Mouse (Mus musculus): ENCODE measurements around the gene Prkd2. TPM values are rescaled to one million over a fixed set of nuclear protein-coding genes. Genes with fewer than 3 reads are reported as not detected.

Gene Prkd2
- total RNA-seq, 2 experiments from 2014 or later = 23.0 to 23.4 TPM

GRCm38 (mm10) chr7:16869497-16869896 lies 26.8 kb downstream of the Prkd2 start:
- no peak for DNase-seq

GRCm38 (mm10) chr7:16871600-16871999 lies 28.9 kb downstream of the Prkd2 start:
- no peak for DNase-seq

GRCm38 (mm10) chr7:16872478-16872877 lies 29.8 kb downstream of the Prkd2 start:
- DNase-seq = no peak

- DNase-seq = no peak
These were observed 30.7 kb downstream of the Prkd2 start for GRCm38 (mm10) chr7:16873392-16873791.

GRCm38 (mm10) chr7:16874190-16874589 lies 31.5 kb downstream of the Prkd2 start:
- peak; percentile 87 for DNase-seq

GRCm38 (mm10) chr7:16874756-16875309 lies 32.1 kb downstream of the Prkd2 start:
- DNase-seq = peak; percentile 99

- DNase-seq = no peak
These were observed 32.4 kb downstream of the Prkd2 start, which contains the start of gene Dact3 for GRCm38 (mm10) chr7:16875310-16875325. TSS of gene Dact3 (plus strand) at chr7:16875317.

- no peak for DNase-seq
These were observed 32.6 kb downstream of the Prkd2 start for GRCm38 (mm10) chr7:16875326-16875725.

- DNase-seq = no peak
These were observed 33.3 kb downstream of the Prkd2 start for GRCm38 (mm10) chr7:16876006-16876405.

- DNase-seq = peak; percentile 60
These were observed 33.9 kb downstream of the Prkd2 start for GRCm38 (mm10) chr7:16876608-16877007.

GRCm38 (mm10) chr7:16877717-16878116 lies 35.0 kb downstream of the Prkd2 start:
- DNase-seq = no peak

- peak; percentile 86 for DNase-seq
These were observed 37.3 kb downstream of the Prkd2 start for GRCm38 (mm10) chr7:16879796-16880547.

- no peak for DNase-seq
These were observed 37.9 kb downstream of the Prkd2 start for GRCm38 (mm10) chr7:16880615-16881014.

- no peak for DNase-seq
These were observed 40.5 kb downstream of the Prkd2 start for GRCm38 (mm10) chr7:16883162-16883561.

- DNase-seq = no peak
These were observed 41.6 kb downstream of the Prkd2 start for GRCm38 (mm10) chr7:16884334-16884733.

- DNase-seq = no peak
These were observed 42.6 kb downstream of the Prkd2 start for GRCm38 (mm10) chr7:16885271-16885776.

- no peak for DNase-seq
These were observed 43.2 kb downstream of the Prkd2 start for GRCm38 (mm10) chr7:16885905-16886304.

GRCm38 (mm10) chr7:16890536-16890935 lies 47.8 kb downstream of the Prkd2 start:
- DNase-seq = peak; percentile 58

GRCm38 (mm10) chr7:16890944-16891343 lies 48.2 kb downstream of the Prkd2 start:
- DNase-seq = peak; percentile 92

GRCm38 (mm10) chr7:16891641-16892351 lies 49.1 kb downstream of the Prkd2 start, which contains the start of gene Gng8:
TSS of gene Gng8 (plus strand) at chr7:16891786.
- DNase-seq = peak; percentile 90

- DNase-seq = no peak
These were observed 49.6 kb downstream of the Prkd2 start for GRCm38 (mm10) chr7:16892352-16892730.

- no peak for DNase-seq
These were observed 50.9 kb downstream of the Prkd2 start for GRCm38 (mm10) chr7:16893612-16894011.

- DNase-seq = no peak
These were observed 51.6 kb downstream of the Prkd2 start for GRCm38 (mm10) chr7:16894279-16894678.

- DNase-seq = peak; percentile 89
These were observed 52.3 kb downstream of the Prkd2 start for GRCm38 (mm10) chr7:16895000-16895399.

Measured in heart, postnatal 4 days (tissue).